Mouse (Mus musculus): ENCODE results near the gene Pitpnm1.

DNA sequence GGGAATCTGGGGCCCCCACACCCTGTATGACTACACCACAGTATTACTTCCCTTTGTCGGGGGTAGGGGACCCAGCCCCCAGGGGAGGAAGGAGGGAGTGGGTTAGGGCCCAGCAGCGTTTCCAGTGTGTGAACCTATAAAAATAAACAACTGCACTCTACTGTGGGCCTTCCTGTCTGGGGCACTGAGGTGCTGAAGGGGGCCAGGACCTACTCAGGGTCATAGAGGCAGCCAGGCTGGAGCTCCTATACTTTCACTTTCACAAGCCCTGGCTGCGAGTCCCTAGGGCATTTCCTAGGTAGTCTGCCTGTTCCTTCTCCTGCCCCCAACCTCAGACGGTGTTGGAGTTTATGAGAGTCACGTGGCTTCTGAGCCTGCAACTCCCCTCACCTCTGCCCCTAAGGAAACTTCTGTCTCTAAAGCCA is 14.0 kb downstream of the Pitpnm1 start:
- TF ChIP-seq USF1 (IDR thresholded peaks at IDR 0.05; ENCODE audit: low read depth, low read length) (peak; percentile 82), CHD2 (IDR thresholded peaks at IDR 0.05; ENCODE audit: low read length) (no peak), POLR2A (IDR thresholded peaks at IDR 0.05; ENCODE audit: control insufficient read depth in 1 of 2, insufficient read depth in 1 of 2, low read depth in 1 of 2, low read length in 2 of 2, poor library complexity in 1 of 2) (0 out of 4 replicates have a peak, but pooled peaks of 1 of the 2 experiments have one; percentile 11), GATA1 (IDR thresholded peaks at IDR 0.05; ENCODE audit: low read depth, low read length) (no peak), MAFK (IDR thresholded peaks at IDR 0.05; ENCODE audit: borderline replicate concordance, low read depth, low read length) (no peak), CTCF (IDR thresholded peaks at IDR 0.05 in 2 of 3, conservative IDR thresholded peaks at IDR 0.05 in 1 of 3; ENCODE audit: control insufficient read depth in 1 of 3, insufficient read depth in 1 of 3, low read depth in 2 of 3, low read length in 3 of 3, poor library complexity in 1 of 3, severe bottlenecking in 1 of 3) (no peak)
